Mouse (Mus musculus) cerebellum, adult 2 months (tissue): Measurements from ENCODE around the gene Ncam2. TPM values are rescaled to one million over a fixed set of nuclear protein-coding genes. Genes with fewer than 3 reads are reported as not detected.

ENCODE experiments used
- DNase-seq, 2 experiments: peaks; one replicate each; pipeline ENCODE4 v3.0.0; 2021
- H3K27ac ChIP-seq: fragments of 200-500 bp; 2 replicates; pipeline ENCODE4 v1.5.1; 2012; ENCODE audit warnings: low read length, control low read depth, inconsistent platforms; ENCODE audit not compliant: insufficient read depth
- H3K27me3 ChIP-seq: fragments of 200-500 bp; 2 replicates; pipeline ENCODE4 v1.6.1; 2012; ENCODE audit warnings: inconsistent platforms, mild to moderate bottlenecking, low read length, moderate library complexity; ENCODE audit not compliant: control insufficient read depth, insufficient read depth
- H3K4me1 ChIP-seq: fragments of 200-500 bp; 2 replicates; pipeline ENCODE4 v1.6.1; 2011; ENCODE audit warnings: low read length; ENCODE audit not compliant: control insufficient read depth, insufficient read depth
- H3K4me3 ChIP-seq: fragments of 200-500 bp; replicated peaks from 2 replicates; pipeline ENCODE3; 2011; ENCODE audit warnings: mild to moderate bottlenecking, low read depth, low read length, control low read depth; ENCODE audit not compliant: insufficient read depth
- CTCF ChIP-seq: fragments of 200-500 bp; IDR thresholded peaks from 2 replicates; pipeline ENCODE4 v1.5.1; 2011; ENCODE audit warnings: low read depth, mild to moderate bottlenecking, control low read depth, low read length, moderate library complexity, borderline replicate concordance; ENCODE audit not compliant: insufficient read depth
- POLR2A ChIP-seq: fragments of 200-500 bp; IDR thresholded peaks from 2 replicates; pipeline ENCODE4 v1.6.1; 2011; ENCODE audit warnings: low read length, control low read depth, borderline replicate concordance; ENCODE audit not compliant: insufficient read depth
- WGBS: fragments of 180-500 bp; shearing (Covaris S2); methylation state at CpG from one replicate; pipeline ENCODE4 v1.1.7; 2018; 5-methylcytosine and 5-hydroxymethylcytosine counted together
- polyA plus RNA-seq: library from polyadenylated mRNA; depleted of rRNA; stranded (reverse); fragments of >200 nt; gene quantifications from 2 replicates; pipeline ENCODE4 v1.2.3, GENCODE M21; 2012

Gene Ncam2
- polyA plus RNA-seq, 1 experiment = 12.9 TPM

- Histone ChIP-seq H3K27me3 (no peaks in the 10 kb centered on the region), H3K4me1 (peaks cover 3% of the 10 kb centered on the region), H3K4me3 (peak overlapping the region; percentile 78), H3K27ac (no peak overlapping the region)
- TF ChIP-seq CTCF (no peak), POLR2A (no peak)
- no peak for DNase-seq
- 3% methylated on average over 5 of the region's 5 CpGs for WGBS
Measured at GRCm38 (mm10) chr16:81201471-81201870, 974 bp downstream of the Ncam2 start.

DNA sequence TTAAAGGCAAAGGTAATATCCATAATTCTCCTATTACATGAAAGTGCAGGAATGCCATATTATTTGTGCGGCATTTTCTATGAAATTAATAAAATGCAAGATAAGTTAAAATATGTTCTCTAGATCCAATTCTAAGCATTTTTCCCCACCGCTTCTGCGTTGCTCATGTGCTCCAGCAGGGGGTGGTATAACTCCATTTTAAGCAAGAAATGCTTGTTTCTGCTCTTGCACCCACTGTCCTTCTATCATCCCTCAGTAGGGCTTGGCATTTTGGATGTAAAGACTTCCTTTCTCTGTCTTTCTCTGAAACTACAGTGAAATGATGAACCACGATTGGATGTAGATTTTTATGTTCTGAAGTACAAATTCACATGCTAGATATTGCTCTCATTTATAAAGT lies 1.5 kb downstream of the Ncam2 start:
- TF ChIP-seq CTCF (peak; percentile 81), POLR2A (no peak)

DNA sequence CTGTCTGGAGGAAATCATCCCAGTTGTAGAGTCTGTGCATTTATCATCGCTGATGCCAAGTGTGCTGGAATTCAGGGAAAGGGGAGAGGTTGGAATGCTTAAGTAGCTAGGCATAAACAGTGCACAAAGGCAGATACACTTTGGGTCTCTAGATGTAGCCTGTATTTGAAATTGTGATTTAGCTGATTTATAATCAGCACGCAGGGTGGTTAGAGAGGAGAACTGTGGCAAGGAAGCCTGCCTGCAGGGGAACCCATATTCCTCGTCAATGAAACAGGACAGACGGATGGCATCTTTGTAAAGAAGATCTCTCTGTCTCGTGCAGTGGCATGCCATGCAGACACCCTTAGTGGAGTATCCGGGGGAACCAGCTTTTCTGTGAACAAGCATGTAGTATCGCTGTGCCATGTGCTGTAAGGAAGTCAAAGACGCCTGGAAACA lies 2.2 kb downstream of the Ncam2 start:
- no peak overlapping the region; the same call in 1 of the 2 replicates for H3K27ac ChIP-seq
- 43% methylated on average over 8 of the region's 8 CpGs for WGBS
- TF ChIP-seq CTCF (no peak), POLR2A (no peak)
- peak; percentile 42 to 54 for DNase-seq
- H3K4me3 ChIP-seq = peak overlapping the region; percentile 31
- no peaks in the 10 kb centered on the region for H3K27me3 ChIP-seq
- H3K4me1 ChIP-seq = peaks cover 3% of the 10 kb centered on the region

More for the DNA sequence above, 1.5 kb downstream of the Ncam2 start:
- no peak overlapping the region for H3K27ac ChIP-seq
- H3K27me3 ChIP-seq = no peaks in the 10 kb centered on the region
- peak overlapping the region; percentile 49 for H3K4me3 ChIP-seq
- peak; percentile 78 for DNase-seq
- peaks cover 3% of the 10 kb centered on the region for H3K4me1 ChIP-seq
- 4% methylated on average over 4 of the region's 4 CpGs for WGBS

GRCm38 (mm10) chr16:81204405-81205034 lies 4.0 kb downstream of the Ncam2 start:
- DNase-seq = peak; percentile 35 to 43
- peak overlapping the region; percentile 36; the same call in 1 of the 2 replicates for H3K27ac ChIP-seq
- no peaks in the 10 kb centered on the region for H3K27me3 ChIP-seq
- WGBS = 26% methylated on average over 12 of the region's 12 CpGs
- TF ChIP-seq POLR2A = no peak
- TF ChIP-seq CTCF = no peak
- peaks cover 3% of the 10 kb centered on the region for H3K4me1 ChIP-seq
- peak overlapping the region; percentile 32 for H3K4me3 ChIP-seq

- 69% methylated on average over 3 of the region's 3 CpGs for WGBS
- Histone ChIP-seq H3K27me3 (no peaks in the 10 kb centered on the region), H3K27ac (no peak overlapping the region), H3K4me3 (no peak overlapping the region), H3K4me1 (no peaks in the 10 kb centered on the region)
- TF ChIP-seq CTCF (no peak), POLR2A (no peak)
- no peak for DNase-seq
Measured at GRCm38 (mm10) chr16:81221176-81221575, 20.7 kb downstream of the Ncam2 start.

GRCm38 (mm10) chr16:81223841-81224240 lies 23.3 kb downstream of the Ncam2 start:
- Histone ChIP-seq H3K27ac (no peak overlapping the region), H3K4me1 (0 out of 2 replicates have a peak, but pooled peaks cover under 1% of the 10 kb centered on the region), H3K27me3 (no peaks in the 10 kb centered on the region), H3K4me3 (no peak overlapping the region)
- TF ChIP-seq POLR2A (no peak), CTCF (no peak)
- peak in 1 of 2 experiments; percentile 29 for DNase-seq
- 21% methylated on average over 1 of the region's 1 CpGs for WGBS

DNA sequence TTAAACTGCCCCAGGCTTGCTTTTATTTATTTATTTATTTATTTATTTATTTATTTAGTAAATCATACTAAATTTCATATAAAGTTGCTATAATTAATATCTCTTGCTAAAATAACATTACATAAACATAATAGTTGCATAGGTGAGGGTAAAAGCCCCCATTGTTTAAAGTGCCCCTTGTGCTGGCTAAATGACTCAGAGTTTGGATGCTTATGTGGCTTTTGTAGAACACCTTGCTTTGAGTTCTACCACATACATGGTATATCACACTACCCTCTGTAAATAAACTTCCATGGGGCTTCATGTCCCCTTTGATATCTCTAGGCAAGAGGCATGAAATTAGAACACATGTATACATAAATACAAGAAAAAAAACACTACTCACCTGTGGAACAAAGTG lies 23.8 kb downstream of the Ncam2 start:
- no peak overlapping the region for H3K4me3 ChIP-seq
- DNase-seq = no peak
- H3K27me3 ChIP-seq = no peaks in the 10 kb centered on the region
- TF ChIP-seq CTCF (no peak), POLR2A (no peak)
- 0 out of 2 replicates have a peak, but pooled peaks cover 3% of the 10 kb centered on the region for H3K4me1 ChIP-seq
- no peak overlapping the region for H3K27ac ChIP-seq

- no peak for TF ChIP-seq POLR2A
- no peak for TF ChIP-seq CTCF
- no peaks in the 10 kb centered on the region for H3K4me1 ChIP-seq
- H3K4me3 ChIP-seq = no peak overlapping the region
- no peak overlapping the region for H3K27ac ChIP-seq
- no peak for DNase-seq
- no peaks in the 10 kb centered on the region for H3K27me3 ChIP-seq
Measured at GRCm38 (mm10) chr16:81254875-81255274, 54.4 kb downstream of the Ncam2 start.
